Mouse (Mus musculus): ENCODE measurements around the gene Nckap5.
A peak's percentile ranks its signal among the peaks of the same experiment; 100 is the strongest.

Nckap5 gene

GRCm38 (mm10) chr1:126366736-126367135 lies 463.9 kb downstream of the Nckap5 start:
- no peak for DNase-seq (ENCODE audit: low spot score in 2 of 2)

GRCm38 (mm10) chr1:126364556-126364955 lies 466.0 kb downstream of the Nckap5 start:
- DNase-seq (ENCODE audit: low spot score in 2 of 2): no peak

- DNase-seq (ENCODE audit: low spot score in 2 of 2): no peak
These were observed 469.9 kb downstream of the Nckap5 start for GRCm38 (mm10) chr1:126360531-126361220.

- DNase-seq (ENCODE audit: low spot score in 2 of 2): no peak
These were observed 470.5 kb downstream of the Nckap5 start for GRCm38 (mm10) chr1:126360111-126360510.

GRCm38 (mm10) chr1:126341806-126342205 lies 488.8 kb downstream of the Nckap5 start:
- DNase-seq (ENCODE audit: low spot score in 2 of 2): no peak

GRCm38 (mm10) chr1:126339250-126339649 lies 491.3 kb downstream of the Nckap5 start:
- DNase-seq (ENCODE audit: low spot score in 2 of 2): no peak

- DNase-seq (ENCODE audit: low spot score in 2 of 2): no peak
These were observed 496.4 kb downstream of the Nckap5 start for GRCm38 (mm10) chr1:126334202-126334601.

GRCm38 (mm10) chr1:126332026-126332425 lies 498.6 kb downstream of the Nckap5 start:
- peak; percentile 30 to 79 for DNase-seq (ENCODE audit: low spot score in 2 of 2)

- no peak for DNase-seq (ENCODE audit: low spot score in 2 of 2)
These were observed 509.9 kb downstream of the Nckap5 start for GRCm38 (mm10) chr1:126320696-126321095.

GRCm38 (mm10) chr1:126317874-126318607 lies 512.6 kb downstream of the Nckap5 start:
- DNase-seq (ENCODE audit: low spot score in 2 of 2): no peak

GRCm38 (mm10) chr1:126317345-126317744 lies 513.3 kb downstream of the Nckap5 start:
- no peak for DNase-seq (ENCODE audit: low spot score in 2 of 2)

GRCm38 (mm10) chr1:126316866-126317265 lies 513.7 kb downstream of the Nckap5 start:
- no peak for DNase-seq (ENCODE audit: low spot score in 2 of 2)

- DNase-seq (ENCODE audit: low spot score in 2 of 2): no peak
These were observed 529.5 kb downstream of the Nckap5 start for GRCm38 (mm10) chr1:126301129-126301528.

- peak; percentile 50 to 63 for DNase-seq (ENCODE audit: low spot score in 2 of 2)
These were observed 565.7 kb downstream of the Nckap5 start for GRCm38 (mm10) chr1:126264931-126265330.

GRCm38 (mm10) chr1:126254364-126254763 lies 576.2 kb downstream of the Nckap5 start:
- DNase-seq (ENCODE audit: low spot score in 2 of 2): no peak

GRCm38 (mm10) chr1:126253934-126254333 lies 576.7 kb downstream of the Nckap5 start:
- no peak for DNase-seq (ENCODE audit: low spot score in 2 of 2)

- no peak for DNase-seq (ENCODE audit: low spot score in 2 of 2)
These were observed 597.4 kb downstream of the Nckap5 start for GRCm38 (mm10) chr1:126233196-126233595.

- DNase-seq (ENCODE audit: low spot score in 2 of 2): no peak
These were observed 599.4 kb downstream of the Nckap5 start for GRCm38 (mm10) chr1:126231199-126231598.

- no peak for DNase-seq (ENCODE audit: low spot score in 2 of 2)
These were observed 620.4 kb downstream of the Nckap5 start for GRCm38 (mm10) chr1:126210212-126210611.

GRCm38 (mm10) chr1:126209743-126210142 lies 620.9 kb downstream of the Nckap5 start:
- DNase-seq (ENCODE audit: low spot score in 2 of 2): no peak

- DNase-seq (ENCODE audit: low spot score in 2 of 2): peak in 1 of 2 experiments; percentile 25
These were observed 621.5 kb downstream of the Nckap5 start for GRCm38 (mm10) chr1:126209131-126209530.

GRCm38 (mm10) chr1:126196937-126197336 lies 633.7 kb downstream of the Nckap5 start:
- no peak for DNase-seq (ENCODE audit: low spot score in 2 of 2)

- no peak for DNase-seq (ENCODE audit: low spot score in 2 of 2)
These were observed 640.2 kb downstream of the Nckap5 start for GRCm38 (mm10) chr1:126190353-126190752.

Measured in frontal cortex, postnatal 36 days (tissue).